Mouse (Mus musculus): ENCODE measurements around the gene Mfsd4b1.

DNA sequence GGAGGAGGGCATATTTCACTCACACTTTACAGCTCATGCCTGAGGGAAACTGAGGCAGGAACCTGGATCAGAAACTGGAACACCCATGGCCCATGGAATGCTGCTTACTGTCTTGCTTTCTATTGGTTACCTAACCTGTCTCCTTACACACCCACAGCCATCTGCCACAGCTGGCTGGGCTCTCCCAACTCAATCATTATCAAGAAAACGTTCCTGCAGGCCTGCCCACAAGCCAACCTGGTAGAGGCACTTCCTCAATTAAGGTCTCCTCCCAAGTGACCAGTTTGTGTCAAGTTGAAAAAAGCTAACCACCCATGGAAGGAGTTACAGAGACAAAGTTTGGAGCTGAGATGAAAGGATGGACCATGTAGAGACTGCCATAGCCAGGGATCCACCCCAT lies 63.2 kb downstream of the Mfsd4b1 start:
- TF ChIP-seq CTCF (IDR thresholded peaks at IDR 0.05; ENCODE audit: low read depth, low read length) (no peak), POLR2A (IDR thresholded peaks at IDR 0.05; ENCODE audit: insufficient read depth, low read length) (no peak), EP300 (IDR thresholded peaks at IDR 0.05; ENCODE audit: insufficient read depth, low read depth, low read length) (no peak)

Measured in ES-Bruce4 (cell line).